Mouse (Mus musculus): ENCODE results near the gene Ccdc159.

Ccdc159 gene

DNA sequence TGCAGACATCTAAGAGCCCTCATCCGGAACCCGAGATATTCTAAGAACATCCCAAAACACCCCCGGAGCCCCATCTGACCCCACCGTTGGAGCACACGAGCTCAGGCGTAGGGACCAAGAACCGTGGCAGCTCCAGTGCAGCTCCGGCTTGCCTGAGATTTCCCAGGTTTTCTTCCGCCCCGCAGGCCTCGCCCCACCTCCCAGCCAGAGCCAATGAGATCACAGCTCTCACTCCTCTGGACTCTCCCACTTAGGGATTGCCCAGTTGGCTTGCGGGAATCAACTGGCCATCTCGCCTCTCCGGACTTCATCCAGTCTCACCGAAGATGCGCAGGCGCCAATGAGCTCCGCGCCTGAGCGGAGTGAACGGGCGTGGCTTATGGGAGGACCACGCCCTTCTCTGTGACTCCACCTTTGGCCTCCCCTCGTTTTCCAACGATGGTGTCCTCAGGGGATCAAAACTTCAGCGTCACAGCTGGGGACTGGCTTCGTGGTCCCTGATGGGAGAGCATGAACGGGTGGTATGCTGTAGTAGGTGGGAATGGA is at the start of gene Ccdc159, which contains the start of gene Tmem205:
Ccdc159 (plus strand) TSS at position 264 of the 546 bp plus-strand sequence.
Tmem205 (minus strand) TSS at position 349 of the 546 bp plus-strand sequence.
- in situ Hi-C loops (cut with MboI, MseI), result no loop called here

- in situ Hi-C loops (cut with MboI, MseI), result no loop called here
Observed at GRCm38 (mm10) chr9:21889229-21889628, 38.0 kb upstream of the Ccdc159 start.

- in situ Hi-C loops (cut with MboI, MseI), result no loop called here
Observed at GRCm38 (mm10) chr9:21901223-21901820, 25.9 kb upstream of the Ccdc159 start.

DNA sequence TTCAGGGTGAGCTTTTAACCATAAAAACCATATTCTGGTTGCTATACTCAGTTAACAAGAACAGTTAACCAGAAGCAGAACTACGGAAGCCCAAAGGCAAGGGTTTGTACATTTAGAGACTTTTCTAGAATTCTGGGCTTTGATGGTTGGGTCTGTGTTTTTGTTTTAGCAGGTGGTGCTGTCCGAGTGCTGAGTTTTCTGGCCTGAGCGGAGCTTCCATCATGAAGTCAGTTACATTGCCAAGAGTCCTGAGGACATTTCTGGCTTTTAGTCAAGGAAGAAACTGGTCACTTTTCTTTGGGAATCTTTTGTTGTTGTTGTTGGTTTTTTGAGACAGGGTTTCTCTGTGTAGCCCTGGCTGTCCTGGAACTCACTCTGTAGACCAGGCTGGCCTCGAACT is 23.2 kb upstream of the Ccdc159 start:
- in situ Hi-C loops (cut with MboI, MseI), result no loop called here

GRCm38 (mm10) chr9:21908216-21908615 is 19.1 kb upstream of the Ccdc159 start:
- in situ Hi-C loops (cut with MboI, MseI), result no loop called here

GRCm38 (mm10) chr9:21909474-21910223 is 17.6 kb upstream of the Ccdc159 start:
- in situ Hi-C loops (cut with MboI, MseI), result no loop called here

DNA sequence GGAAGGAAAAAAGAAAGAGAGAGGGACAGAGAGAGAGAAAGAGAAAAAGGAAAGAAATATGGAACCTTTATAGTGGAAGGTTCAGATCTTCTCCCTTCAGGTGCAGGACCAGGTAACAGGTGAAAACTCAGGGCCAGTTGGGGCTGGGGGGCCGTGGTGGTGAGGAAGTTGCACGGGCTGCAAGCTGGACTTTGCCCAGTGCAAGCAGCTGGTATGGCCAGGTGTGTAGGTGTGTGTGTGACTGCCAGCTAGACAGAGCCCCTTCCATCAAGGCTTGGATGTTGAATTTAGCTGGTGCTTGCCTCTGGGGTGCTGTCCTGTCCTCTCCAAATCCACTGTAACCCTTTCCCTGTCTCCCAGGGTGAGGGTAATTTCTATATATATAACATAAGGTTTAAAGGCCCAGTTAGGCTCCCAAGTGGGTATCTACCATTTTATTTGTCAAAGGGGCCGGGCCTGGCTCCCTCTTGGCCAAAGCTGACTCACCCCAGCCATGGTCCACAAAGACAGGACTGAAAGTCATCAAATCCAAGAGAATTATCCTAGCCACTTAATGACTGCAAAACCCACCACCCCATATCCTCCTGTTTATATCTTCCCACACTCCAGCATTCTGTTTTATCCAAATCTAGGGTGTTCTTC is 10.3 kb upstream of the Ccdc159 start:
- in situ Hi-C loops (cut with MboI, MseI), result no loop called here

GRCm38 (mm10) chr9:21917493-21918034 is 9.7 kb upstream of the Ccdc159 start:
- in situ Hi-C loops (cut with MboI, MseI), result no loop called here

DNA sequence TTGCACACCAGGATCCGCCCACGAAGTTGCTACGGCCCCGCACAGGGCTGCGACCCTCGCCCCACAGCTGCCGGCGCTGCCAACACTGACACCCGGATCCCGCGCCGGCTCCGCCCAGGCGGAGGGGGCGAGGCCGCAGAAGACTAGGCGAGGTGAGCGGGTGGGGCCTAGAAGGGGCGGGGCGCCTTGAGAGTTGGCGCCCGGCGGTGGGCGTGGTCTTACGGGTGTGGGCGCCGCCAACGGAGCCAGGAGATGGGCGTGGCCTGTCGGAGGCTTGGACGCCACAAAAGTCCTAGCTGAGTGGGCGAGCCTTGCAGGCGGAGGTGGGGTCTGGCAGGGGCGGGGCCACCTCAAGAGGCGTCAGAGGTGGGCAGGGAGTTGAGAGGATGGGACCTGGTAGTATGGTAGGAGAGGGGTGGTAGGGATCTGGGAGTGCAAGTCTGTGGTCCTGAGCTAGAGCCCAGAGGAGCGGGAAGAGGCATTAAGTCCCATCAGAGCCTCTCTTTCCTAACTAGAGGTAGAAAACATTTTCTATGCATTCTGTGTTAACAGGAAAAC is 9.2 kb upstream of the Ccdc159 start, which contains the start of gene Rab3d:
Rab3d (minus strand) TSS at position 158 of the 558 bp plus-strand sequence.
- in situ Hi-C loops (cut with MboI, MseI), result no loop called here

GRCm38 (mm10) chr9:21918692-21919384 is 8.4 kb upstream of the Ccdc159 start:
- in situ Hi-C loops (cut with MboI, MseI), result no loop called here

GRCm38 (mm10) chr9:21923036-21923435 is 4.2 kb upstream of the Ccdc159 start:
- in situ Hi-C loops (cut with MboI, MseI), result no loop called here

DNA sequence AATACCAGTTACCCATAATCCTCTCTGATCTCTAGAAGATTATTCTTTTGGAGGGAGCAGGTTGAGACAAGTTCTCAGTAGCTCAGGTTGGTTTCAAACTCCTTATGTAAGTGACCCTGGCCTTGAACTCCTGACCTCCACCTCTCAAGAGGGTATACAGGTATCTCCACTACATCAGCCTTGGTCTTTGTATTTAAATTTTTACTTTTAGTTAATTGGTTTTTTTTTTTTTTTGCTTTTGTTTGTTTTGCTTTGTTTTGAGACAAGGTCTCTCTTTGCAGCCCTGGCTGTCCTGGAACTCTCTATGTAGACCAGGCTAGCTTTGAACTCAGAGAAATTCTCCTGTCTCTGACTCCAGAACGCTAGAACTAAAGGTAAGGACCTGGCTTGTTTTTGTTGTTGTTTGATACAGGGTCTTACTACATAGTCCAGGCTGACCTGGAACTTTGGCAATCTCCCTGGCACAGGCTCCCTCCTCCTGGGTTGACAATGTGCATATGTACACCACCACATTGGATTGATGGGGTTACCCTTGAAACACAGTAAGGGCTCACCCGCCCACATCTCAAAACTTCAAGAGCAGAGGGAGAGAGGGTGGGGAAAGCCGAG is 3.7 kb upstream of the Ccdc159 start:
- in situ Hi-C loops (cut with MboI, MseI), result no loop called here

- in situ Hi-C loops (cut with MboI, MseI), result no loop called here
Observed at GRCm38 (mm10) chr9:21924099-21924493, 3.2 kb upstream of the Ccdc159 start.

DNA sequence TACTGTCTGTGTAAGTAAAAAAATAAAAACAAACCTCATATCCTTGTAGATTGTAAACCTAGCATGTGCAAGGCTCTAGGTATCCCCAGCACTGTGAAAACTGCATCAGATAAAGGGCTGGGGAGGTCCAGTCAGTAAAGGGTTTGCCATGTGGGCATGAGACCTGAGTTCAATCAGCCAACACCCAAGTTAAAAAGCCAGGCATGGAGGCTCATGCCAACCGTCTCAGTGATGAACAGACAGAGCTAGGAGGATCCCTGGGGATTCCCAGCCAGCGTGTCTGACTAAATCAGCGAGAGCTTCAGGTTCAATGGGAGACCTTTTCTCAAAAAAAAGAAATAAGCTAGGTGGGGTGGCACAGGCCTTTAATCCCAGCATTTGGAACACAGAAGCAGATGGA is 2.2 kb upstream of the Ccdc159 start:
- in situ Hi-C loops (cut with MboI, MseI), result no loop called here

GRCm38 (mm10) chr9:21925506-21925905 is 1.8 kb upstream of the Ccdc159 start:
- in situ Hi-C loops (cut with MboI, MseI), result no loop called here

- in situ Hi-C loops (cut with MboI, MseI), result no loop called here
Observed at GRCm38 (mm10) chr9:21926155-21926554, 1.1 kb upstream of the Ccdc159 start.

GRCm38 (mm10) chr9:21926784-21927183 is 487 bp upstream of the Ccdc159 start:
- in situ Hi-C loops (cut with MboI, MseI), result no loop called here

GRCm38 (mm10) chr9:21929208-21929607 is 1.9 kb downstream of the Ccdc159 start:
- in situ Hi-C loops (cut with MboI, MseI), result no loop called here

DNA sequence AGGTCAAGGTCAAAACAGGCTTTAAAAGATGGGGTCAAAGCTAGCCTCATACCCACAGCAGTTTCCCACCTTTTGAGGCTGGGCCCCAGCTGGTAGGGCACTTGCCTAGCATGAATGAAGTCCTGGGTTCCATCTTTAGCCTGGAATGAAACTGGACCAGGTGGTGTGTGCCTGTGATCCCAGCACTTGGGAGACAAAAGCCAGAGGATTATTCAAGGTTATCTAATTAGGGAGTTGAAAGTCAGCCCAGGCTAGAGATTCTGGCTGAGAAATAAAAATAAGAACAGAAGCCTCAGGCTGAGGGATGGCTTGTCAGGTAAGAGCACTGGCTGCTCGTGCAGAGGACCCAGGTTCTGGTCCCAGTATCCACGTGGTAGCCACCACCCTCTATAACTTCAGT is 4.7 kb downstream of the Ccdc159 start:
- in situ Hi-C loops (cut with MboI, MseI), result no loop called here

DNA sequence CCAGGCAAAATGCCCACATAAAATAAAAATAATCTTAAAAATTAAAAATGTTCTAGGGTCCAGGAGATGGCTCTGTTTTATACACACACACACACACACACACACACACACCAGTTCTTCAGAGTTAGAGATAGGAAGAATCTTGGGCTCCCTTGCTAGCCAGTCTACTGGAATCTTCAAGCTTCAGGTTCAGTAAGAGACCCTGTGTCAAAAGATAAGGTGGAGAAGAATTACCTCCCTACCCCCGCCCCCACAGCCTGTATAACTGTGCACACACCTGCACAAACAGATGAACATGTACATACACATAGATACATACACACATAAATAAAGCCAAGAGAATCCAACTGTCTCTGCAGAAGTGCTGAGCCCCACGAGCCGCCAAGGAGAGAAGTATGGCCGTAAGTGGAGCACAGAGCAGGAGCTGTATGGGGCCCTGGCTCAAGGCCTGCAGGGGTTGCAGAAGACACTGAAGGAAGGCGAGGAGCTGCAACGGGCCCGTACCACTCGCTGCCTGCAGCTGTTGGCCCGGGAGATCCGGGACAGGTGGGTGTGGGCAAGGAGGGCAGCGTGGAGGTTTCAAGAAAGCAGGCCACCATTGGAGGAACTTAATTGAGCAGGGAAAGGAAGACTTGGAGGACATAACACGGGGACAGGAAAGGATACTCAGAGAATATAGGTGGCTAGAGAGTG is 5.3 kb downstream of the Ccdc159 start:
- in situ Hi-C loops (cut with MboI, MseI), result no loop called here
